Mouse (Mus musculus) central nervous system, embryonic 14 days (tissue): ENCODE measurements around the gene Mei1. TPM values are rescaled to one million over a fixed set of nuclear protein-coding genes. Genes with fewer than 3 reads are reported as not detected.

Experiments
- polyA plus RNA-seq: library from polyadenylated mRNA; depleted of rRNA; stranded (reverse); fragments of >200 nt; gene quantifications from 2 replicates; pipeline ENCODE4 v1.2.3, GENCODE M21; 2012; rRNA removed

The Mei1 gene
- 0.07 and 0.08 TPM in 2 replicates for polyA plus RNA-seq

DNA sequence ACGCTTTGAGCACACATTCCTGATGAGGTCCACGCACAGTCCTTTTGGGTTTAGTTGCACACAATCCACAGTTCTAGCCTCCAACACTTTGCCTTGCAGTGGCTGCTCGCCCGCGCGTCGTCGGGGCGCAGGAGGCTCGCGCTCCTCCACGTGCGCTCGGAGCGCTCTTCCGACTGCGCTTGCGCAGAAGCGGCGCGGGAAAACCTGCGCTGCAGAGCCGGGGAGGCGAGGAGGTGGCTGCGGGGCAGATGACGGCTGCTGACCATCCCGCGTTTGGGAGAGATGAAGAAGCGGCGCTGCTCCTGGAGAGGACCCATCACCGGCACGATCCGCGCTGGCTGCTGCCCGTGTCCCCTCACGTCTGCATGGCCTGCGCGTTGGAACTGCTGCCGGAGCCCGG is at the start of gene Mei1:
Gene Mei1, plus strand, starts transcription at position 99 of the 400 bp plus-strand sequence.

DNA sequence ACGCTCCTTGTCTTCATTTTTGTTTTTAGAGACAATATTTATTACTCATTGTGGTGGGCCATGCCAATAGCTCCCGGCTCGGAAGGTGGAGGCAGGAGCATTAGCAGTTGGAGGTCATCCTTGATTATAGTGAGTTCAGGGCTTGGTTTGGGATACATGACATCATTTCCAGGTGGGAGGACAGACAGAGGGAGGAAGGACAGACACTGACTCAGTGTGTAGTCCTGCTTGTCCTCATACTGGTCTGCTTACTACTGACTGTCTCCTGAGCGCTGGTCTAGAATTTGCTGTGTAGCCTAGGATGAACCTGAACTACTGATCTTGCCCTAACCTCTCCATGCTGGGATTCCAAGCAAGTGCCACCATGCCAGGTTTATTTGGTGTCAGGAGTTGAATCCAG is 36.0 kb upstream of the Mei1 start, which contains the start of gene Desi1:
Gene Desi1, minus strand, starts transcription at position 101 of the 400 bp plus-strand sequence.

DNA sequence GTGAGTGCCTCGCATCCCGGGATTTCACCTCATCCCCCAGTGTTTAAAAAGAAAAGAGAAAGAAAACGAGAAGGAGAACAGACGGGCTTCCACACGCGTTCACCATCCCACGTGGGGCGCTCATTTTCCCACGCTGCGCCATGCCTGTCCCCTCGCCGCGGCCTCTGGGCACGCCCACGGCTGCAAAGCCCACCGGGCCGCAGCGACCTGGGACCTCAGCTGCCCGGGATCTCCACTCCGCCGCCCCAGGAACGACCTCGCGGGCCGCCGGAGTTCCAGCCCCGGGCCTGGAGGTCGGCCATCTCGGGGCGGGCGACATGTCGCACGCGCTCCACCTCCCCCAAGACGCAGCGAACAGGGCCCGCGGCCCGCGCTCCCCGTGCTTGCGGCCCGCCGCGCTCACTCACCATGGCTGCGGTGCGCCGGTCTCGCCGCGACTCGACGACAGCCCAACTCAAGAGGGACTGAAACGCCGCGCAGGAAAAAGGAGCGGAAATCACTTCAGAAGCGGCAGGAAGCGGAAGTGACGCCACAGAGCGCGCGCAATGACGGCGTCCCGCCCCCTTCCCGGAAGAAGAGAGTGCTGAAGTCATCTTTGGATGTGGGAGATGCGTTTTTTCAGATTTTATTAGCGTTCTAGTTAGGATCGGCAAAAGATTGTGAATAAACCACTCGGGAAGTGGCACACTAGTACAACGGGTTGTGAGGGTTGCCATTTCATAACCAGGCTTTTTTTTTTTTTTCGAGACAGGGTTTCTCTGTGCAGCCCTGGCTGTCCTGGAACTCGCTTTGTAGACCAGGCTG is 22.5 kb upstream of the Mei1 start, which contains the start of gene Snu13:
Gene Snu13, minus strand, starts transcription at position 519 of the 804 bp plus-strand sequence.

DNA sequence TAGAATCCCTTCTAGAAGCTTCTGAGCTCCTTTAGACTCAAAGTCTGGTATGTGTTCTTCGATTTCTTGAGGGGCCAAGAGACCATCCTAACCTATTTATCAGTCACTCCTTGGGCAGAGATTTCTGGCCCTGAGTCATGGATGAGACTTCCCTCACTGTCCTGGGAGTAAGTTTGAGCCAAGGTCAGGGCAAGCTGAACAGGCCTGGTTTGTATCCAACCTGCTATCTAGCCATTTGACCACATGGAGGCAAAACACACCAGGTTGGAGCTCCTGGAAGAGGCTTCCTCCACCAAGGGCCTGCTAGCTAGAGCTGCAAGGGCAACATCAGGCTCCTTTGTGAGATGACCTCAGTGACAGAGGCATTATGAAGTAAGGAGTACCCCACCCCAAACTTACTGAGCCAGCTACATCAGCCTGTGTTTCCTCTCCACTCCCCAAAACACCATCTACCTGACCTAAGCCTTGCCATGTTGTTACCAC is 11.0 kb upstream of the Mei1 start, which contains the start of gene 4930407I10Rik:
Gene 4930407I10Rik, plus strand, starts transcription at position 433 of the 483 bp plus-strand sequence.

DNA sequence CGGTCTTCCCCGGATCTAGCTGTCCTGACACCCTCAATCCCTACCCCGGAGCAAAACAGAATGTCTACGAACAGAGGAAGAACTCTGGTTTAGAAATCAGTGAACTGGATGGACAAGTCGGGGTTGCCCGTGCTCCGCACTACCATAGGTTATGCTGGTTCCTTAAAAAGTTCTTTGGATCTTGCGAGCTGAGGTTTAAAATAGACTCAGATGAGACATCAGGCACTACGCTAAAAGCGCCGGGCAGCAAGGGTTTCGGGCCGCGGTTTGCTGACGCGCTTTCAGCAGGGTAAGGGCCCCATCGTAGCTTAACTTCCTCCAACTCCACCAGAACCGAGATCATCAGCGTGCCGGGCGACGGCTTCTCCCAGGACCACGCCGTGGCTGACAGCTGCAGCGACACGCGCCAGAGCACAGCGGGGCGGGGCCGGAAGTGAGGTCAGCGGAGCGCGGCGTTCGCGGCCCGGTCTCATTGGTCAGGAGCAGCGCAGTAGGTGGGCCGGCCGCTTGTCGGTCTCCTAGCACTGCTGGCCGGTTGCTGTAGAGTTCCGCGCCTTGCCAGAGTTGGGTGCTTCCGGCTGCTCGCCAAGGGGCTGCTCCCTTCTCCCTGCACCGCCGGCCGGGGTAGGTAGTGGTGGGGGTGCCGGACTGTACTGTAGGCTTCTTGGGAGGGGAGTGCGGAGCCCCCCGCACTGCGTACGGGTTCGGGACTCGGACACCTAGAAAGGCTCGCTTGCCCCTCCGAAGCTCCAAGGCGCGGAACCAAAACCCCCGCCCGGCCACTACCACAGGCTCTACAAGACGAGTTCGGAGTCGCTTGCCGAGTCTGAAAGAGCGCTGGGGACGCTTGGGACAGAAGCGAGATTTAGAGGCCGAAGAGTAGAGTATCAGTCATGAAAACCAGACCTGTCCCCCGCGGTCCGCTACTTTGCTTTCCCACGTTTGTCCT is 57.9 kb downstream of the Mei1 start, which contains the start of gene Ccdc134:
Gene Ccdc134, plus strand, starts transcription at position 497 of the 949 bp plus-strand sequence.

DNA sequence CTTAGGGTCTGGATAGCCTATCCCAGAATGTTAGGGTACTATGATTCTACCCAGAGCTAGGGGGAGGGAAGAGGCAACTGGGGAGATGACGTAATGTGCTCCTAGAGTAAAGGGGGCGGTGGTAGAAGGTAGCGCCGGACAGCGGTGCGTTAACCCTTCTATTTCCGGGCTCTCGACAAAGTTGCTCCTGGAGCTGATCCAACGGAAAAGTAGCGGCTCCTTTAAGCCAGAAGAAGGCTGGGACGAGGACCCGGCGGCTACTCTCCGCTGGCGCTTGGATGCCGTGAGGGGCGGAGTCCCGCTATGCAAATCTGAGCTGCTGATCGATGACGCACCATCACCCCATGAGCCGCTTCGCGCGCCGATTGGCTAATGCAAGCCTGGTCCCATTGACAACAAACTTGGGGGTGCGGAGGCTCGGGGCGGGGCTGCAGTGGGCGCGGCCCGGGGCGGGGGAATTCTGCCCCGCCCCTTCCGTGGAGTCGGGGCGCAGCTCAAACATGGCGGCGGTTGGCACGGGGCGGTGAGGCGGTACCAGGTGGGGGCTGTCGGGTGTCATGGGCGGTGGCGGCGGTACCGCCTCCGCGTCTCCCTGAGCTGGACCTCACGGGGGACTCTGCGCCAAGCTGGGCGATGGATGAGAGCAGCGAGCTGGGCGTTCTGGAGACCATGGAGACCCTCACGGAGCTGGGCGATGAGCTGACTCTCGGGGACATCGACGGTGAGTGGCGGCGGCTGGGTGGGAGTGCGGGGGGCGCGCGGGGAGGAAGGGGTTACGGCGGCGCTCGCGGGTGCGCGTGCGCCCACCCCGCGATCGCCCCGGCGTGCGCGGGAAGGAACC is 77.2 kb downstream of the Mei1 start, which contains the start of gene Srebf2:
Gene Srebf2, plus strand, starts transcription at position 412 of the 841 bp plus-strand sequence.

Other genes with a start within 250 kb of the Mei1 start
- 17.4 and 19.0 TPM in 2 replicates for gene Tob2, start 211.2 kb upstream of the Mei1 start, polyA plus RNA-seq
- gene Phf5a, start 198.1 kb upstream of the Mei1 start, polyA plus RNA-seq: 99.7 and 103 TPM in 2 replicates
- 218 and 231 TPM in 2 replicates for gene Aco2, start 197.7 kb upstream of the Mei1 start, polyA plus RNA-seq
- gene Polr3h, start 143.8 kb upstream of the Mei1 start, polyA plus RNA-seq: 29.5 and 34.5 TPM in 2 replicates
- gene Csdc2, start 133.2 kb upstream of the Mei1 start, polyA plus RNA-seq: 75.6 and 84.5 TPM in 2 replicates
- gene Pmm1, start 109.1 kb upstream of the Mei1 start, polyA plus RNA-seq: 73.8 and 74.0 TPM in 2 replicates
- not detected in 2 replicates for gene 1700029P11Rik, start 89.5 kb upstream of the Mei1 start, polyA plus RNA-seq
- 36.0 and 37.2 TPM in 2 replicates for gene Xrcc6, start 82.2 kb upstream of the Mei1 start, polyA plus RNA-seq
- gene Desi1, start 36.1 kb upstream of the Mei1 start, polyA plus RNA-seq: 39.9 and 41.8 TPM in 2 replicates
- 130 and 143 TPM in 2 replicates for gene Snu13, start 22.4 kb upstream of the Mei1 start, polyA plus RNA-seq
- gene 4930407I10Rik, start 10.8 kb upstream of the Mei1 start, polyA plus RNA-seq: not detected in 2 replicates
- 21.0 and 22.7 TPM in 2 replicates for gene Ccdc134, start 57.9 kb downstream of the Mei1 start, polyA plus RNA-seq
- gene Srebf2, start 77.2 kb downstream of the Mei1 start, polyA plus RNA-seq: 145 and 151 TPM in 2 replicates
- gene Shisa8, start 142.8 kb downstream of the Mei1 start, polyA plus RNA-seq: 2.3 and 2.4 TPM in 2 replicates
- 0.31 and 0.43 TPM in 2 replicates for gene Tnfrsf13c, start 154.4 kb downstream of the Mei1 start, polyA plus RNA-seq
- gene Cenpm, start 174.8 kb downstream of the Mei1 start, polyA plus RNA-seq: 22.7 and 24.3 TPM in 2 replicates
- gene 1500009C09Rik, start 182.4 kb downstream of the Mei1 start, polyA plus RNA-seq: 47.9 and 57.4 TPM in 2 replicates
- 418 and 474 TPM in 2 replicates for gene Sept3, start 204.9 kb downstream of the Mei1 start, polyA plus RNA-seq
- gene Wbp2nl, start 229.0 kb downstream of the Mei1 start, polyA plus RNA-seq: 0.09 and 0.10 TPM in 2 replicates